ENCODE assay signal across 8 mouse cellular contexts in the genomic region with DNA sequence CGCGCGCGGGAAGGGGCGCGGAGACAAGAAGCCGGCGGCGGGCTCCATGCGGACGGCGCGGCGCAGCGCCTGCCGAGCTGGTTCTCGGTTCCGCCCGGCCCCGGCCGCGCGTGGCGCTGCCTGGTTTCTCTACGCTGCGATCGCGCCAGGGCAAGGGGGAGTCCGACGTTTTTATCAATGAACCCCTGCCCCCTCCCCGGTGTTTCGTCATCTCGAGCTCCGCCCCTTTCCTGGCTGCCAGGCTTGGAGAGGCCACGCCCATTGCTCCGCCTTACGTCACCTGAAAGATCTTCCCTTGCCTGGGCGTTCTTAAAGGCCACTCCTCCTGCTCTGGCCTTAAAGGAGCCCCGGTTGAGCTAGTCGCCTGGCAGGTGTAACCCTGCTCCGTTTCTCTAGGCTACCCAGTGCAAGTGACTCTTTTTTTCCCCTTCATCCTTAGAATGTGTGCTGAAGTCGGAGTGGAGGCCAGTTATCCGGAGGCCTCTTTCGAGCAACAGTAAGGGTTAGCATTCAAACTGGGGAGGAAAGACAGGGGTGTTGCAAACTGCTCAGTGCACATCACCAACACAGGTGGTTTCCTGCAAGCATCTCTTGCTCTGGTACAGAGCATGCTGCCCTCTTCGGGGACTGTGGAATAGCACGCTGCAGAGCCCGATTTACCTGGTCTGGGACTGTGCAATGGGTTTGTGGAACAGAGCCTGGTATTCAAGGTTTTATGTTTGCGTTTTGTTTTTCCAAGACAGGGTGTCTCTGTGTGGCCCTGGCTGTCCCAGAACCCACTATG. TPM values are rescaled to one million over a fixed set of nuclear protein-coding genes. Genes with fewer than 3 reads are reported as not detected.
DNase-seq lines count a peak whose midpoint lies in the region; ATAC-seq and TF ChIP-seq lines count a peak whose summit lies in the region.

Gene Plk3, minus strand, starts transcription at position 147 of the 784 bp plus-strand sequence.

- peaks cover 55% of the 10 kb centered on the region for H3K27me3 ChIP-seq in forebrain, embryonic 10.5 days (ENCODE audit: poor library complexity, severe bottlenecking)
- H3K27me3 ChIP-seq in heart, embryonic 15.5 days, result peaks cover 26% of the 10 kb centered on the region
- H3K27me3 ChIP-seq in liver, embryonic 14.5 days (ENCODE audit: control insufficient read depth, insufficient read depth, low read length), result peaks cover 13% of the 10 kb centered on the region
- H3K27me3 ChIP-seq in neural tube, embryonic 11.5 days (ENCODE audit: control insufficient read depth, insufficient read depth, low read length), result no peaks in the 10 kb centered on the region
- no peaks in the 10 kb centered on the region for H3K27me3 ChIP-seq in stomach, postnatal 0 days (ENCODE audit: control insufficient read depth, insufficient read depth, low read length)

- 2% methylated on average over 41 of the region's 48 CpGs for WGBS in forebrain, embryonic 10.5 days
- 2% methylated on average over 45 of the region's 48 CpGs for WGBS in heart, embryonic 15.5 days
- WGBS in liver, embryonic 14.5 days (ENCODE audit: insufficient replicate concordance), result 3% methylated on average over 48 of the region's 48 CpGs
- 2% methylated on average over 47 of the region's 48 CpGs for WGBS in neural tube, embryonic 11.5 days
- whole genome bisulfite sequencing in stomach, postnatal 0 days, result 1% methylated on average over 42 of the region's 48 CpGs

- peaks cover 16% of the 10 kb centered on the region for H3K36me3 ChIP-seq in forebrain, embryonic 10.5 days (replicated peaks)
- H3K36me3 ChIP-seq in heart, embryonic 15.5 days, result no peaks in the 10 kb centered on the region; the same call in 1 of the 2 replicates
- H3K36me3 ChIP-seq in liver, embryonic 14.5 days (replicated peaks; ENCODE audit: control insufficient read depth, insufficient read depth, low read depth), result no peaks in the 10 kb centered on the region
- peaks cover 3% of the 10 kb centered on the region; the same call in 1 of the 2 replicates for H3K36me3 ChIP-seq in neural tube, embryonic 11.5 days (ENCODE audit: control insufficient read depth, insufficient read depth, low read length)
- 0 out of 2 replicates have a peak, but pooled peaks cover 6% of the 10 kb centered on the region for H3K36me3 ChIP-seq in stomach, postnatal 0 days (ENCODE audit: control insufficient read depth, insufficient read depth, low read length)

- H3K4me3 ChIP-seq in forebrain, embryonic 10.5 days, result peak within 1 kb of the TSS; percentile 92
- H3K4me3 ChIP-seq in heart, embryonic 15.5 days, result peak within 1 kb of the TSS; percentile 79
- peak within 1 kb of the TSS; percentile 69 to 77 for H3K4me3 ChIP-seq in liver, embryonic 14.5 days (ENCODE audit: insufficient read depth in 1 of 2, low read depth in 2 of 2, low read length in 2 of 2)
- H3K4me3 ChIP-seq in neural tube, embryonic 11.5 days (ENCODE audit: low read depth, low read length), result peak within 1 kb of the TSS; percentile 78
- peak within 1 kb of the TSS; percentile 80 for H3K4me3 ChIP-seq in stomach, postnatal 0 days (ENCODE audit: low read depth, low read length)

- no peak for TF ChIP-seq CTCF in liver, embryonic 14.5 days (IDR thresholded peaks at IDR 0.05; ENCODE audit: low read depth)
- peak; percentile 28; the same call in 1 of the 2 replicates for TF ChIP-seq CTCF in stomach, postnatal 0 days (IDR thresholded peaks at IDR 0.05; ENCODE audit: low read depth)

- H3K9me3 ChIP-seq in forebrain, embryonic 10.5 days, result no peaks in the 10 kb centered on the region
- H3K9me3 ChIP-seq in heart, embryonic 15.5 days (replicated peaks), result no peaks in the 10 kb centered on the region
- no peaks in the 10 kb centered on the region for H3K9me3 ChIP-seq in liver, embryonic 14.5 days (ENCODE audit: control insufficient read depth, low read length)
- no peaks in the 10 kb centered on the region for H3K9me3 ChIP-seq in neural tube, embryonic 11.5 days (ENCODE audit: control insufficient read depth, low read length)
- no peaks in the 10 kb centered on the region for H3K9me3 ChIP-seq in stomach, postnatal 0 days (ENCODE audit: control insufficient read depth, low read length)

- H3K9ac ChIP-seq in heart, embryonic 15.5 days, result peak within 1 kb of the TSS; percentile 81
- peak within 1 kb of the TSS; percentile 55 for H3K9ac ChIP-seq in liver, embryonic 14.5 days (replicated peaks)
- H3K9ac ChIP-seq in neural tube, embryonic 11.5 days (ENCODE audit: low read length), result peak within 1 kb of the TSS; percentile 76
- H3K9ac ChIP-seq in stomach, postnatal 0 days (ENCODE audit: low read length), result peak within 1 kb of the TSS; percentile 89

- peak within 1 kb of the TSS; percentile 86 for H3K27ac ChIP-seq in forebrain, embryonic 10.5 days
- H3K27ac ChIP-seq in heart, embryonic 15.5 days, result no peak within 1 kb of the TSS
- H3K27ac ChIP-seq in liver, embryonic 14.5 days, result no peak within 1 kb of the TSS; the same call in 1 of the 2 replicates
- peak within 1 kb of the TSS; percentile 72; the same call in 1 of the 2 replicates for H3K27ac ChIP-seq in neural tube, embryonic 11.5 days (ENCODE audit: low read depth, low read length)
- H3K27ac ChIP-seq in stomach, postnatal 0 days (replicated peaks), result peak within 1 kb of the TSS; percentile 82

- no peak for TF ChIP-seq EP300 in liver, embryonic 14.5 days (IDR thresholded peaks at IDR 0.05; ENCODE audit: low read depth)
- TF ChIP-seq EP300 in stomach, postnatal 0 days (optimal IDR thresholded peaks at IDR 0.05), result no peak

- H3K4me1 ChIP-seq in forebrain, embryonic 10.5 days, result peaks cover 73% of the 10 kb centered on the region
- peaks cover 14% of the 10 kb centered on the region for H3K4me1 ChIP-seq in heart, embryonic 15.5 days (replicated peaks)
- H3K4me1 ChIP-seq in liver, embryonic 14.5 days (replicated peaks; ENCODE audit: control insufficient read depth in 2 of 2, insufficient read depth in 2 of 2, low read length in 1 of 2), result peaks cover 5 to 22% of the 10 kb centered on the region in 2 experiments
- H3K4me1 ChIP-seq in neural tube, embryonic 11.5 days (ENCODE audit: control insufficient read depth, insufficient read depth, low read length), result peaks cover 26% of the 10 kb centered on the region
- no peaks in the 10 kb centered on the region for H3K4me1 ChIP-seq in stomach, postnatal 0 days (replicated peaks; ENCODE audit: control insufficient read depth, insufficient read depth)

- DNase-seq in c-Kit-negative CD71-positive TER-119-positive erythroid progenitor cells, embryonic 14.5 days (ENCODE audit: low read depth, low spot score), result peak; percentile 92
- DNase-seq in forebrain, embryonic 10.5 days (ENCODE audit: extremely low spot score, low spot score), result peak; percentile 95
- DNase-seq in kidney, postnatal 25 days, result peak; percentile 98 to 99
- peak; percentile 89 to 94 (median 91) for DNase-seq in liver, embryonic 14.5 days (ENCODE audit: low read depth in 3 of 3, low spot score in 3 of 3)
- DNase-seq in neural tube, embryonic 11.5 days (ENCODE audit: low spot score), result peak; percentile 97
- peak; percentile 98 for DNase-seq in stomach, postnatal 0 days (ENCODE audit: low spot score)

- peak; percentile 91 for ATAC-seq in CD4-positive, CD25-positive, alpha-beta regulatory T cell, adult 4 months
- ATAC-seq in heart, embryonic 15.5 days (replicated peaks; ENCODE audit: insufficient number of reproducible peaks, insufficient read depth, low FRiP score, low read depth), result peak; percentile 88
- peak; percentile 82 for ATAC-seq in liver, embryonic 14.5 days (ENCODE audit: insufficient read depth)
- ATAC-seq in neural tube, embryonic 11.5 days (ENCODE audit: insufficient read depth, low FRiP score, low TSS enrichment), result peak; percentile 76
- ATAC-seq in stomach, postnatal 0 days (ENCODE audit: low FRiP score, low TSS enrichment), result peak; percentile 83

- H3K4me2 ChIP-seq in heart, embryonic 15.5 days, result peak within 1 kb of the TSS; percentile 98
- H3K4me2 ChIP-seq in liver, embryonic 14.5 days (ENCODE audit: low read depth), result peak within 1 kb of the TSS; percentile 76
- H3K4me2 ChIP-seq in neural tube, embryonic 11.5 days (ENCODE audit: low read depth), result peak within 1 kb of the TSS; percentile 81
- H3K4me2 ChIP-seq in stomach, postnatal 0 days (replicated peaks; ENCODE audit: low read depth), result peak within 1 kb of the TSS; percentile 98

RNA-seq across cellular contexts. Expression of gene Plk3, which starts in this region (rescaled TPM):
- 10 to 100 TPM; 12.2 to 13.2 TPM for polyA plus RNA-seq in CD4-positive, CD25-positive, alpha-beta regulatory T cell, adult 4 months (2017; shearing (Covaris generic))
- polyA plus RNA-seq in forebrain, embryonic 10.5 days (2016; fragmentation: Nextera tagmentation; extraction: Ambion mirVana), result 12.8 and 14.0 TPM in 2 replicates
- 1.8 and 2.5 TPM in 2 replicates for polyA plus RNA-seq in heart, embryonic 15.5 days (2015; fragmentation: Nextera tagmentation; extraction: Ambion mirVana)
- polyA plus RNA-seq in liver, embryonic 14.5 days (2012; rRNA removed), result 1.7 and 2.0 TPM in 2 replicates
- polyA plus RNA-seq in liver, embryonic 14.5 days (2014; fragmentation: Nextera tagmentation; extraction: Ambion mirVana), result 1.1 TPM in 2 replicates
- polyA plus RNA-seq in neural tube, embryonic 11.5 days (2014; fragmentation: Nextera tagmentation; extraction: Ambion mirVana), result 42.5 and 48.9 TPM in 2 replicates
- 18.1 and 18.7 TPM in 2 replicates for polyA plus RNA-seq in stomach, postnatal 0 days (2015; fragmentation: Nextera tagmentation; extraction: Ambion mirVana)

Comparison
In these comparisons a context has a peak if more than half of its experiments do, and no peak if none do; other contexts are left out.
1. H3K27ac ChIP-seq: peak in forebrain, embryonic 10.5 days (single experiment), neural tube, embryonic 11.5 days (single experiment) and stomach, postnatal 0 days (single experiment); none in heart, embryonic 15.5 days (single experiment) and liver, embryonic 14.5 days (single experiment).
2. Peak in every context shown above with its lines, with median percentiles within 50 percentile points of each other: ATAC-seq, DNase-seq, H3K4me3 ChIP-seq, H3K4me2 ChIP-seq and H3K9ac ChIP-seq.